Mouse (Mus musculus): ENCODE data around the gene Prune1.
A peak's percentile ranks its signal among the peaks of the same experiment; 100 is the strongest.

The Prune1 gene

DNA sequence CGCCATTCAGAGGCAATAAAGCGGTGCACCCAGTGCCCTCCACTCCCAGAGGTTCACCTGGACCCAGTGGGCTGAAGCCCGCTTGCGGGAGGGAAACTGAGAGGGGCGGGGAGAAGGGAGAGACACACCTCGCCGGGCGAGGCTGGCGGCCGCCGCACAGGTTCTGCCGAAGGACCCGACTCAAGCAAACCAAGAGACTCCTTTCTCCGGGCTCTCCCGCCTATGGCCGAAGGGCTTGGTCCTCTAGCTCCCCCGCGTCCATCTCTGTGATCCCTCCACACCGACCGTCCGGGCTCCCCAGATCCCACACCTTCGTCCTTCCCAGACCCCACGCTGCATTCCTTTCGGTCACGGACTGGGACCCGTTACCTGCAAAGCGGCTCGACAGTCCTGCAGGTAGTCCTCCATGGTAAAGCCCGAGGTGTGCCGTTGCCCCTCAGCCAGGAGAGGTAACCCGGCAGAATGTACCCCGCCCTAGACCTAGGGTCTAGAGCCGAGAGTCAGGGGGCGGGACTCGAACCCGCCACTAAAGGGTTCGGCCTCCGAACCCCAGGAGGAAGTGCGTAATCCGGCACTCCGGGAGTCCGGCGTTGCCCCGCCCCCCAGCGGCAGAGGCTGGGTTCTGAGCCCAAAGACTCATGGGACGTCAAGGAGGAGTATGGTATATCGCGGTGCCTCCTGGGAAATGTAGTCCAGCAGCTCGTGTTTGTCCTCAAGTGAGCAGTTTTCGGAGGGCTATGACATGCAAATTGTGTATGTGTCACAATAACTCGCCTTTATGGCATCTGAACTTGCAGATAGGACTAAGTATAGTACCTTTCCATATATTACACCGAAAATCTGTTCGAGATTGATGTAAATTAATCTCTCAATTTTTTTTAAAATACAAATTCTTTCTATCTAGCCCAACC lies at the start of gene Prune1, which contains the start of gene Mindy1:
Prune1 (minus strand) TSS at position 861 of the 911 bp plus-strand sequence.
Mindy1 (plus strand) TSS at position 130 of the 911 bp plus-strand sequence.
- peak; percentile 98 for DNase-seq

DNA sequence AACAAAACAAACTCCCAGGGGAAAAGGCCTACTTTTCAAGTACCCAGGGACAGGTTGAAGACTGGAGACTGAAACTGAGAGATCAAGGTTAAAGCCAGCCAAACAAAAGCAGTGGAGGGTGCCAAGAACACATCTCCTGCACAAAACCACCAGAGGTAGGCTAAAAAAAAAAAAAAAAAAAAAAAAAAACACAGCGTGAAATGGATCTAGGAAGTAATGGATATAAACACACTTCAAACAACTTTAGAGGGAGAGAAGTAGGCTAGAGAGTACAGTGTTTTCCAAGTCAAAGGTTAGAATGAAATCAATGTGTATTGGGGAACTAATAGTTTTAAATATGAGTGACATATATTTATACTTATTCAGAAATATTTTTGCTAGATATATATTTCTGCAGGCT lies 49.7 kb upstream of the Prune1 start:
- DNase-seq = no peak

DNA sequence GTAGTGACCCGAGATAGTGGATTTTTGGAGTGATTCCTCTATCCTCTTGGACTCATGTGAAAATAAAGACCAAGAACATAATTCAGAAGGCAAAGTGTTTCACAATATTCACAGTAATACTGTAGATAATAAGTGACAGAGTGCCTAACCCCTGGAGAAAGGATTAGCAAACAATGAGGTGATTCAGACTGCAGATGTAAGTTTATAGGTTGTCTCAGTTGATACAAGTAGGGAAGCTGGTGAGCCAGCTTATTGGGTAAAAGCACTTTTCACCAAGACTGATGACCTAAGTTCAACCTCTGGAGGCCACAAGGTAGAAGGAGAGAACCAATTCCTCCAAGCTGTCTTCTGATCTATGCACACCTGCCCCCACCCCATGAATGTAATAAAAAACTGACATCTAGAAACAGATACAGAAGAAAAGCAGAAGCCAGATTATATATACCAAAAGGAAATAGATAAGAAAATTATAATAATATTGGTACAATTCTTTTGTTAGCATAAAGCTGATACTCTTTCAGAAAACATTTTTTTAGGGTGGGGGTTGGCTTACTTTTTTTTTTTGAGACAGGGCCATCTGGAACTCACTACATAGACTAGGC lies 47.0 kb upstream of the Prune1 start:
- no peak for DNase-seq

DNA sequence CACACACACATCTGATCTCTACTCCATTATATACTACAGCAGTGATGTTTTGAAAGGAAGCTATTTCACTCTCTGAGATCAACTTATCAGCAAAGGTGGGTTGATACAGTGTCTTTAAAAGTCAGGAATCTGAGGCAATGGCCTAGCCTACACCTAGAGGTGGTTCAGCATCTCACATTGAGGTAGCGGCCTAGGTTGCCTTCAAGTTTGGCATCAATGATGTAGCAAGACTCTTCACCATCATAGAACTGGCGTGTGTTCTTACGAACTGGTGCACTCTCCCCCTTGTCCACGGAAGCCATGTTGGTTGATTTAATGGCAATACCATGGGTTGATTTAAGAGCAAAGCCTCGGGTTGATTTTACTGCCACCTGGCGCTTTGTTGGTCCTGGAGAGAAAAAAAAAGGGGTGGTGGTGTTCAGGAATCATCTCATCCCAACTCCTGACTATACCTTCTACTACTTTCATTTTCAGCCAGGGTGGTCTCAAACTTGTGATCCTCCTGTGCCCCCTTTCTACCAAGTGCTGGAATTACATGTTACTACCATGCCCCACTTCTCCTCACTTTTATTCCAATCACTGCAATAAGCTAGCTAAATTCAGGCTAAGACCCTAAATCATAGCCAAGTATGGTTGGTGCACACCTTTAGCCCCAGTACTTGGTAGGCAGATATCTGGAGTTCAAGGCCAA lies 42.7 kb upstream of the Prune1 start:
- DNase-seq = no peak

DNA sequence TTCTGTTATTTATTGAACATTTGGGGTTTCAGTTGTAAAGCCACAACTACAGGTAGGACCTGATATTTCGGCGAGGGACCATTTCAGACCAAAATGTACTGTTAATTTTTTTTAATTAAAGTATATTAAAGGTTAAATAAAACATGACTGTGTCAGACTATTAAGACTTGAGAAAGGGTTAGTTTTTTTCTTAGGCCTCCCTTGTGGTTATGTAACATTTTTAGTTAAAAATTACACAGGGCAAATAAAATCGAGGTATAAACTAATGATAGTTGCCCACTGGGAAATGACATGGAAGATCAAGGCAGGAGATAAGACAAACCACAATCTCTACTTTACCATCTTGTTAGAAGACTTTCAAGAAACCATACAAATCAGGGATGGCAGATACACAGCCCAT lies 41.6 kb upstream of the Prune1 start:
- no peak for DNase-seq

DNA sequence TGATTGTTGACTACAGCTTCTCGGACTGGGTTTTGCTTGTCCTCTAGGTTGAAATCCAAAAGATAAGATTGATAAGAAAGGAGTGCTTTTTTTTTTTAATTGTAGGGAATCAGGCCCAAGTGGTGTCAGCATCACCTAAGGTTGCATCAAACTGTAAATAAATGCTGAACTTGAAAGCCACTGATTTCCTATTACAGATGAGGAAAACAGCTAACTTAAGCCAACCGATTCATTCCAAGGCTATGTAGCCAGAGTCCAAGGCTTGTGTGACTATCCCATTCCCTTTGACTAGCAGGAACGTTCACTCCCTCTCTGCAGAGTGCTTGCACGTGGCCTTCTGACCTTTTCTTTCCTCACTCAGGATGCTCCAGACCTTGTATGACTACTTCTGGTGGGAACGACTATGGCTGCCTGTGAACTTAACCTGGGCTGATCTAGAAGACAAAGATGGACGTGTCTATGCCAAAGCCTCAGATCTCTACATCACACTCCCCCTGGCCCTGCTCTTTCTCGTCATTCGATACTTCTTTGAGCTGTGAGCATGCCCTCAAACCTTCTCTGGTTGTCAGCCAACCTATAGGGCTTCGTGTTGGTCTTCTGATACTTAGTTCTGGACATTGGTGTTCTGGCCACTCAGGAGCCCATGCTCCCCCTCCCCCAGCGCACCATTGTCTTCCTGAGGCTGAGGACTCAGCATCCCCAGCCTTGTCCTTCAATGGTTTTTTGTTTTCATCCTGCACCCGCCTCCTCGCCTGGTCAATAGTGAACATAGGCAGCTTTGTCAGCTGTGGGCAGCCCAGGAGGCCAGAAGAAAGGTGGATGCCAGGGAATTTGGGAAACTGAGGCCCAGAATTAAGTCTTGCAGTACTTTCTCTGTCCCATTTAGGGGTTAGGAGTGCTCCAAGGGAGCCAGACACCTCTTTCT lies 38.1 kb upstream of the Prune1 start:
- no peak for DNase-seq

DNA sequence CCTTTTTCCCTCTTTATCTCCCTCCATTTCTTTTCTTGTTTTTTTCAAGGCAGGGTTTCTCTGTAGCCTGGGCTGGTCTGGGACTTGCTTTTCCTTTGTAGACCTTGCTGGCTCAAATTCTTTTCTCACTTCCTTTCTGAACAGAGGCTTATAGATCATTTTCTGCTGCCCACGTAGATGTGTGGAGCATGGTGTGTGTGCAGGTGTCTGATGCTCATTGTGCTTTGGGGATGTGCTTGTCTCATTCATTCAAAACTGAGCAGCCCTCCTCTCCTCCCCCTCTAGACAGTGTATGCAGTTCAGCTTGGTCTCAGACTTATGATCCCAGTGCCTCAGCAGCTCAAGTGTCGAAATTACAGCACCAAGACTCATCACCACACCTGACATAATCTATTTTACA lies 37.2 kb upstream of the Prune1 start:
- DNase-seq = no peak

DNA sequence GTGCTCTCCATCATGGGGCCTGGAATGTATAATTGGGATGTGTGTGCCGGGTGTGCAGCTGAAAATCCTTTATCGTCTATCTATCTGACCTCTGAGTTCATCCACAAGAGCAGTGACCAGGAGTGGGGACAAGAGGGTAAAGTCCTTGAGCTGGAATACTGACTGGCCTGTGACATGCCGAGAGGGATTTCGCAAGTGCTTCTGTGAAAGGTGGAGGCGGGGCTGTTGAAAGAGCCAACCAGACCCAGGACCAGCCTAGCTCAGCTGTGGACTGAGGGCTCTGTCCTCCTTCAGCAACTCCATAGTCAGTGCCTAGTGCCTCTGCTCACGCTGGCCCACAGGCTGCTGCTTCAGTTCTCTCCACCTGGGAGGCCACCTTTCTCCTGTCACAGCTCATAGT lies 36.7 kb upstream of the Prune1 start:
- DNase-seq = no peak

DNA sequence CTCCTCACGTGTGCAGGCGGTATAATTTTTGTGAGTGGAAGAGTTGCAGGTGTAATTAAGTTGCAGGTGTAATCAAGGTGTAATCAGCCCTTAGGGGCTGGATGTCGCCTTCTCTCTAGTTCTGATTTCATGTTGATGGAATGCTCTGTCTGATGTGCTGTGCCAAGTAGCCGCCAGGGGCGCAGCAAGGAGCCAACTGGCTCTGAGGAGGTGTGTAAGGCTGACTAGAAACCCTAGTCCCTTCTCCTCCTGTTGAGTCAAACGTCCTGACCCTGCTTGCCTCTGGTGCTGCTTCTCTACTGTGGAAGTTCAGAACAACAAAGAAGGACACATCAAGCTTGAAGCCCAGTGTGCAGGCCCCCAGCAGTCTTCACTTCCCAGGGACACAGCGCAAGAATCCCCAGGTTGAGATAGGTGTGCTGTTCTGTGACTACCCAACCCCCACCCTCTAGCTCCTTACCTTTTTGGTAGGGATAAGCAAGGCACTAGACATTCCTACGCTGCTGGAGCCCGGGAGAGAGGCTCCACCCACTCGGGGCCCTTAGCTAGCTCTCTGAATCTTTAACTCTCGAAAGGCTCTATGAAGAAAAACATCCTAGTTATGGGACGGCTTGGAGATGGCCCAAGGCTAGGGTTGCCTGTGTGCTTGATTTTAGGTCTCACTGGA lies 35.7 kb upstream of the Prune1 start:
- DNase-seq = peak; percentile 52

DNA sequence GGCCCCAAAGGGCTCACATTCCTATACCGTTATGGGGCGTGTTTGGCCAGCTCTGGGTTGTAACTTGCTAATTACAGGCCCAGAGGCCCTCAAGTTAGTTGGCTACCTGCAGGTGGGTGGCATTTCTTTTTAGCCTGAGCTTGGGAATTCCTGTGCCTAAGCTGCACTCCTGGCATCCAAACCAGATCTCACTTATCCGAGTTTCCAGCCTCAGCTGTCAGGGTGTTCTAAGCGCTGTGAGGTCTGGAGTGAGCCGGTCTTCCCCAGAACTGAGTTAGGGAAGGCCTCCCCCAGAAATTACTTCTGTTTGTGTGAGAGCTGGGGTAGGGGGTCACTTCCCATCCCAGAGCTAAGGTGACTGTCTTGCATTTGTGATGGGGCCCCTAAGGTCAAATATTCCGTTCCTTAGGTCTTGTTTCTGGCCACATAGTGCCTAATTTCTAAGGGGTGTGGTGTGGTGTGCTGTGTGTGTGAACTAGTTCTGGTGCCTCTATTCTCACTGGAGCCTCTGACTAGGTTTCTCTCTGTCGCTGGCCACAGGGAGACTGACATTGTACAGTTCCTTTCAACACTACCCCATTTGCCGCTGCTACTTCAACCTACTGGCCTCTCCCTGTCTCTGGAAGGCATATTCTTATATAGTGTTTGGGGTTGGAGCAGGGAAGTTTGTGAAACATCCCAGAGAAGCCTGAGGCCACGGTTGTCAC lies 34.1 kb upstream of the Prune1 start:
- no peak for DNase-seq

DNA sequence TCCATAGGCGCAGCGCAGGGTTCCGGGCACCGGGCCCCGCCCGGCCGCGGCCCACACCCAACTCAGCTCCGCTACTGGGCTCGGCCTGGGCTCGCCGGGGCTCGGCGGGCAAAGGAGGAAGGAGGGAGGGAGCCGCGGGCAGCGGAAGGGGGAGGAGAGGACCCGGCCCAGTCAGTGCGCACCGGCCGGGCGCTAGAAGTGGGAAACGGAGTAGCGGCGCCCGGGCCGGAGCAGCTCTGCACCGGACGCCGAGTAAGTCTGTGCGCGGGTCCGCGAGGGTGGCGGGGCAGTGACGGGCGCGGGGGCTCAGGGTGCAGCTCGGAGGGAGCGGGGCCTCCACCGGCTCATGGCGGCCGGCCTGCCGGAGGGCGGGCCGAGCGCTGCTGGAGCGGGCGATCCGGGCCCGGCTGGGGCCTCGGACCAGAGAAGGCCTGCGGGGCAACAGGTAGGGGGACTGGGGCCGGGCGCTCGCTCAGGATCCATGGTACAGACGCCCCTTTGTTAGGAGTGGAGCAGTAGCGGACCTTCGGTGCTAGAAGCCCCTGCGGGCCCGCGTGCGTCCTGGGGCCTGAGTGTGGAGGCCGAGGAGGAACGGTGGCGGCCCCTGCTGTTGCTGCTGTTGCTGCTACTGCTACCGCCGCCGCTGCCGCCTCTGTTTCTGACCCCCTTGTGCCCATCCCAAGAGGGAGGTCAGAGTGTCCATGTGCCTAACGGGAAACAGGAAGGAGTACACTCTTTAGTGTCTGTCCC lies 33.4 kb upstream of the Prune1 start:
- peak; percentile 57 for DNase-seq

DNA sequence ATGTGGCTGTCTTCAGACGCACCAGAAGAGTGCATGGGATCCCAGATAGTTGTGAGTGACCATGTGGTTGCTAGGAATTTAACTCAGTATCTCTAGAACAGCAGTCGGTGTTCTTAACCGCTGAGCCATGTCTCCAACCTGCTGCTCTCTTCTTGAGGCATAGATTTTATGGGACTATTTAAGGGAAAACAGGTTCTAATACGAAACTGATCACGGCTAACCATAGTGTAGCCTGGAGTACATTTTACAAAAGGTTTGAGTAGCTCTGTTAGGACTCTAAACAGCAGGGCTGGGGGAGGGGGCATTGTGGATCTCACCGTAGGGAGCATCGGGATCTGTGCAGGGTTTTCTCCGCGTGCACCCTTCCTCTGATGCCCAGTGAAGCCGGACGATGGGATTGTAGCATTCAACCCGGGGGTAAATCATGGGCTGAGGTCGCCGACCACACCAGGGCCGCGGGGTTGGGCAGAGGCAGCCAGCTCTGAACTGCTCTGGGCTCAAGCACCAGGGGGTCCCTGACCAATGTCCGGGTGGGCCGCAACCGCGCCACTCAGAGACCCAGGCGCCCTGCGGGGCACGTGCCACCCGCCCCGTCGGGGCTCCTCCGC lies 32.7 kb upstream of the Prune1 start, which contains the start of gene Cers2:
Cers2 (plus strand) TSS at position 306 of the 608 bp plus-strand sequence.
- no peak for DNase-seq

DNA sequence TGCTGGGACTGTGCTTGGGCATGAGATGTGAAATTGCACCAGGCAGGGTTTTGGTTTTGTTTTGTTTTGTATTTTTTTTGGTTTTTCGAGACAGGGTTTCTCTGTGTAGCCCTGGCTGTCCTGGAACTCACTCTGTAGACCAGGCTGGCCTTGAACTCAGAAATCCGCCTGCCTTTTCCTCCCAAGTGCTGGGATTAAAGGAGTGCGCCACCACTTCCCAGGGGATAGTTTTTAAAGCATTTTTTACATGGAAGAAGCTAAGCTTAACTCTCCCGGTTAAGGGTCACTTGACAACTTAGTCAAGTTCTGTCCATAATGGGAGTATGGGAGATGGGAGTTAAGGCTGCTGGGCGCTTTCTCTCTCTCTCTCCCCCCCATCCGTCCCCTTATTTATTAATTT lies 32.2 kb upstream of the Prune1 start:
- DNase-seq = no peak

DNA sequence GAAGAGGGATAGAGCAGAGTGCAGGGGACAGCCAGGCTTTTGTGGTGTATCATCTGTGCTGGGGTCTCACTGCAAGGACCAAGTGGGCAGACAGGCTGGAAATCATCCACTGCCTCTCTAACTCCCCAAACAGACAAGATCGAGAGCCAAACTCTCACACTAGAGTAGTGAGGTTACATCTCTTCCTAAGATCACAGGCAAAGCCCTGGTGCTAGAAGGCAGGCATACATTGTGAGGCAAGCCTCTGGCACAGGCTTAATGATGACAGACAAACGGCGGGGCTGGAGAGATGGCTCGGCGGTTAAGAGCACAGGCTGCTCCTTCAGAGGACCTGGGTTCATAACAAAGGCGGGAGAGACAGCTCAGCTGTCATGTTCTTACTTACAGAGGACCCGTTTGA lies 31.6 kb upstream of the Prune1 start:
- no peak for DNase-seq

DNA sequence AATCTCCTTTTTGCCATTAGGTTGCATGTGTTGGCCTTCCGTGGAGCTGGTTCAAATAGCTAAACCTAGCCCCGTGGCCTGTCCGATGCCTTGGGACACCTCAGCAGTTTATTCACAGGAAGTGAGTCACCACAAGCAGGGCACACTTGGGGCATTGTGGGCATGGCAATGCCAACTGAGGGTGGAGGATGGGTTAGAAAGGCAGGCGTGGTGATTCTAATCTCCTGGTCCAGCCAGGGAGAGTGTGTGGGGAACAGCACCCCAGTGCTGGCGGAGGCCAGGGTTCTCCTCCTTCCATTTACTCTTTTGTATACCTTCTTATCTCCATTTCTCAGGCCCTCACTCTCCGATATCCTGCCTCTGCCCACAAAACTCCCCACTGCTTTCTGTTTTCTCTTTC lies 30.7 kb upstream of the Prune1 start:
- DNase-seq = no peak

DNA sequence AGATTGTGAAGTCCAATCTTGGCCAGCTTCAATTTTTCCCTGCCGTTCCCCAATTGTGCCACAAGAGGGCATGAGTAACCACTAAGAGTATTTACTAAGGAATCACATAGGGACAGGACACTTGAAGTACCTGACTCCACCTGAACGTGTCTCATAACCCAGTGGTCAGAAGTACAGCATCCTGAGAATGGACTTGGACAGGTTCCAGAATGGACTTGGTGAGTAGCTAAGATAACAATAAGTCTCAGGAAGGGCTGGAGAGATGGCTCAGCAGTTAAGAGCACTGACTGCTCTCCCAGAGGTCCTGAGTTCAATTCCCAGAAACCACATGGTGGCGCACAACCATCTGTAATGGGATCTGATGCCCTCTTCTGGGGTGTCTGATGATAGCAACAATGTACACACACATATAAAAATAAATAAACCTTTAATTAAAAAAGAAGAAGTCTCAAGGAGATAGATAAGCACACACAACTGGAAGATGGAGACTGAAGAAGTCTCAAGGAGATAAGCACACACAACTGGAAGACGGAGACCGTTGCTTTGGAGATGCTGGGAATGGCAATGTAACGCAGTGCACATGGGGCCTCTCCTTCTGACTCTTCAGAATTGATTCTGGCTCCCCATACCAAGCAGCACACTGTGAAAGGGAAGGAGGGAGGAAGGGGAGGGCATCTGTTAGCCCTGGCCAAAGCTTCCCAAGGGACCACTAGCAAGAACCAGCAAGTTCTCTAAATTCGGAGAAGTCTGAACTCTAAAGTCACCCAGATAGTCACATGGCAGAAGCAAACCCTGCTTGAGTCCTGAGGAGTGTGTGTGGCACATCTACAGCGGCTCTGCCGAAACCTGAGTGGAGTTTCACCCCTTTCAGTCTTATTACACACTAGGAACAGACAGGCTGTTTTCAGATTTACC lies 29.3 kb upstream of the Prune1 start:
- peak; percentile 64 for DNase-seq

DNA sequence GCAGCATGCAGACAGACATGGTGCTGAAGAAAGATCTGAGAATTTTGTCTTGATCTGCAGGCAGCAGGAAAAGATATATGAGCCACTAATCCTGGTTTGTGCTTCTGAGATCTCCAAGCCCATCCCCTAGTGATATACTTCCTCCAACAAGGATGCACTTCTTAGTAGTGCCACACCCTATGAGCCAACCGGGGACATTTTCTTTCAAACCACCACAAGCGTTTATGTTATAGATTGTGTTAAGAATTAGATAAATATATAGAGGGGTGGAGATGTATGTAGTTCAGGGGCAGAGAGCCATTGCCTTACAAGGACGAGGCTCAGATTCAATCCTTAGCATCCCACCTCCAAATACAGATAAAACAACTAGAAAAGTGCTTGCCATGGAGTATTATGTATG lies 28.6 kb upstream of the Prune1 start:
- no peak for DNase-seq

DNA sequence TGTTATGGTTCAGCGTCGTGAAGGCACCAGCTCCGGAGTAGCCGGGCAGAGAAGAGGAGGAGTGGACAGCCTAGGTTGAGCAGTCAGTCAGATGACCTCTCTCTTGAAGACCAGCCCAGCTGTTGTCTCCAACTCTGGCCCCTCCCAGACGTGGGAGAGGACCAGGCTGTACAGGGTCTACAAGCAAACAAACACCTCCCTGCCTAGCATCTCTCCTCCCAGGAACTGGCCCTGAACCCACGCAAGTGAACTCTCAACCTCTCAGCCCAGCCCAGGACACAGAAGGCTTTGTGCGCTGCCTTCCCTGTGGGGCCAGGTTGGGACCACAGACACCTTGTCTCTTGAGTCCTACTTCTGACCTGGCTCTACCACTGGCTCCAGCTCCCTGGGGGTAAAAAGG lies 25.2 kb upstream of the Prune1 start, which contains the start of gene Anxa9:
Anxa9 (minus strand) TSS at position 77 of the 400 bp plus-strand sequence.
- no peak for DNase-seq

DNA sequence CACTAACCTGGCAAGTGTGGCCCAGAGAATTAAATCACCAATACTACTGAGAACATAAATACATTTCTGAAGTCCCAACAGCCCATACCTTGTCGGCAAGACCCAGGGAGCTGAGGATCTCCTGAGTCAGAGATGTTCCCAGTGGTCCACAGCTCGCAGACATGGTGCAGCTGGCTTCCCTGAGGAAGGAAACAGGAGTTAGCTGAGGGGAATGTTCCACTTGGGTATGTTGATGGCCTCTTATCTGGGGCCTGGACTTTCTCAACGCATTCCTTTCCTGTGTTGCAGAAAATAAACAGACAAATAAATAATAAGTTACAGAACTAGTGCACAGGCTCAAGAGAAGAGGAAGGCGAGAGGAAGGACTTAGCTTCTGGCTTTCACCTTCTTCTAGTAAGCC lies 24.4 kb upstream of the Prune1 start:
- DNase-seq = no peak

All from cerebellum, adult 11 months (tissue).